ENCODE assay signal across 8 mouse cellular contexts in genomic region chr12:86801148-86802004, GRCm38 (mm10).
DNase-seq lines count a peak whose midpoint lies in the region; ATAC-seq and TF ChIP-seq lines count a peak whose summit lies in the region.

No protein-coding gene starts in this region.

- H3K4me2 ChIP-seq in limb, embryonic 12.5 days = peak overlapping the region; percentile 57
- H3K4me2 ChIP-seq in midbrain, embryonic 12.5 days (replicated peaks) = peak overlapping the region; percentile 37

- peaks cover 50% of the 10 kb centered on the region for H3K27me3 ChIP-seq in erythroblast, embryonic 14.5 days (ENCODE audit: control insufficient read depth)
- no peaks in the 10 kb centered on the region for H3K27me3 ChIP-seq in limb, embryonic 12.5 days
- peaks cover 36% of the 10 kb centered on the region for H3K27me3 ChIP-seq in midbrain, embryonic 12.5 days
- H3K27me3 ChIP-seq in spleen, adult 2 months (ENCODE audit: control insufficient read depth, insufficient read depth, low read length) = no peaks in the 10 kb centered on the region

- peak; percentile 64 for DNase-seq in 416B (ENCODE audit: low read depth)
- peak; percentile 98 for DNase-seq in heart, adult 9 months (ENCODE audit: low spot score in 2 of 2)
- peak; percentile 99 for DNase-seq in kidney, adult 9 months
- DNase-seq in spleen, adult 2 months (ENCODE audit: low read depth in 1 of 2, low spot score in 2 of 2) = peak in 1 of 2 experiments; percentile 34

- no peak for TF ChIP-seq CTCF in bone marrow, adult 2 months (IDR thresholded peaks at IDR 0.05; ENCODE audit: control insufficient read depth, insufficient read depth, low read length)
- TF ChIP-seq CTCF in spleen, adult 2 months (IDR thresholded peaks at IDR 0.05; ENCODE audit: extremely low read depth, insufficient read depth, insufficient read length, insufficient replicate concordance) = no peak

- WGBS in bone marrow, adult 2 months = 18% methylated on average over 23 of the region's 23 CpGs
- WGBS in limb, embryonic 12.5 days = under 1% methylated on average over 22 of the region's 23 CpGs
- WGBS in midbrain, embryonic 12.5 days = 1% methylated on average over 23 of the region's 23 CpGs
- 36% methylated on average over 23 of the region's 23 CpGs for WGBS in spleen, adult 2 months

- peak overlapping the region; percentile 14 for H3K27ac ChIP-seq in bone marrow, adult 2 months (ENCODE audit: control insufficient read depth, insufficient read depth, low read depth, low read length, poor library complexity)
- H3K27ac ChIP-seq in limb, embryonic 12.5 days = peak overlapping the region; percentile 99
- H3K27ac ChIP-seq in midbrain, embryonic 12.5 days (replicated peaks) = peak overlapping the region; percentile 94
- H3K27ac ChIP-seq in spleen, adult 2 months (ENCODE audit: insufficient read depth, low read length) = peak overlapping the region; percentile 70

- H3K9ac ChIP-seq in limb, embryonic 12.5 days (replicated peaks) = peak overlapping the region; percentile 50; the same call in 1 of the 2 replicates
- peak overlapping the region; percentile 32 for H3K9ac ChIP-seq in midbrain, embryonic 12.5 days (replicated peaks)

- ATAC-seq in limb, embryonic 12.5 days (ENCODE audit: insufficient number of reproducible peaks, insufficient read depth, low FRiP score, low TSS enrichment, low read depth) = peak; percentile 60
- ATAC-seq in midbrain, embryonic 12.5 days (ENCODE audit: low FRiP score, low read depth) = peak; percentile 79

- TF ChIP-seq POLR2A in bone marrow, adult 2 months (IDR thresholded peaks at IDR 0.05; ENCODE audit: borderline replicate concordance, control insufficient read depth, low read depth, low read length) = no peak
- TF ChIP-seq POLR2A in spleen, adult 2 months (IDR thresholded peaks at IDR 0.05; ENCODE audit: low read depth, low read length) = no peak

- no peaks in the 10 kb centered on the region for H3K9me3 ChIP-seq in erythroblast, embryonic 14.5 days (ENCODE audit: control insufficient read depth, low read length)
- H3K9me3 ChIP-seq in limb, embryonic 12.5 days = no peaks in the 10 kb centered on the region
- H3K9me3 ChIP-seq in midbrain, embryonic 12.5 days = no peaks in the 10 kb centered on the region

- H3K36me3 ChIP-seq in erythroblast, embryonic 14.5 days (ENCODE audit: control insufficient read depth) = no peaks in the 10 kb centered on the region
- no peaks in the 10 kb centered on the region for H3K36me3 ChIP-seq in limb, embryonic 12.5 days
- no peaks in the 10 kb centered on the region for H3K36me3 ChIP-seq in midbrain, embryonic 12.5 days
- no peaks in the 10 kb centered on the region for H3K36me3 ChIP-seq in spleen, adult 2 months (ENCODE audit: control insufficient read depth, insufficient read depth, low read length)

- H3K4me1 ChIP-seq in bone marrow, adult 2 months (ENCODE audit: control insufficient read depth, insufficient read depth, low read length) = peaks cover 8% of the 10 kb centered on the region
- H3K4me1 ChIP-seq in erythroblast, embryonic 14.5 days (ENCODE audit: control insufficient read depth) = peaks cover 32% of the 10 kb centered on the region
- peaks cover 76% of the 10 kb centered on the region for H3K4me1 ChIP-seq in limb, embryonic 12.5 days (replicated peaks)
- H3K4me1 ChIP-seq in midbrain, embryonic 12.5 days = peaks cover 79% of the 10 kb centered on the region
- peaks cover 42% of the 10 kb centered on the region for H3K4me1 ChIP-seq in spleen, adult 2 months (ENCODE audit: control insufficient read depth, insufficient read depth, insufficient read length)

- H3K4me3 ChIP-seq in bone marrow, adult 2 months (replicated peaks; ENCODE audit: control insufficient read depth, low read depth, low read length) = no peak overlapping the region
- H3K4me3 ChIP-seq in erythroblast, embryonic 14.5 days (replicated peaks) = peak overlapping the region; percentile 42
- peak overlapping the region; percentile 23 for H3K4me3 ChIP-seq in limb, embryonic 12.5 days (replicated peaks)
- H3K4me3 ChIP-seq in midbrain, embryonic 12.5 days = peak overlapping the region; percentile 12; the same call in 1 of the 2 replicates
- H3K4me3 ChIP-seq in spleen, adult 2 months (ENCODE audit: extremely low read depth, insufficient read depth, insufficient read length) = no peak overlapping the region

Comparison
In these comparisons a context has a peak if more than half of its experiments do, and no peak if none do; other contexts are left out.
1. H3K27ac ChIP-seq: peak in every context shown above with its lines; median percentile 99 in limb, embryonic 12.5 days; 94 in midbrain, embryonic 12.5 days; 70 in spleen, adult 2 months; 14 in bone marrow, adult 2 months.
2. H3K4me3 ChIP-seq: peak in erythroblast, embryonic 14.5 days (single experiment), limb, embryonic 12.5 days (single experiment) and midbrain, embryonic 12.5 days (single experiment); none in bone marrow, adult 2 months (single experiment) and spleen, adult 2 months (single experiment).